Mouse (Mus musculus): ENCODE measurements around the gene H2-Q7. TPM values are rescaled to one million over a fixed set of nuclear protein-coding genes. Genes with fewer than 3 reads are reported as not detected.
"Not testable (repeated sequence)": the region's sequence is repeated elsewhere in the genome, so short reads cannot be mapped to it uniquely, and the experiment has no call there.

The H2-Q7 gene
- polyA plus RNA-seq, 1 experiment from 2014 or later: 5.9 TPM

GRCm38 (mm10) chr17:35458247-35458646 is 19.3 kb downstream of the H2-Q7 start:
- no CpG with 5 or more reads among the region's 1 CpGs for WGBS
- not testable (repeated sequence) for H3K4me2 ChIP-seq (ENCODE audit: low read depth, low read length); H3K9me3 ChIP-seq (replicated peaks; ENCODE audit: control insufficient read depth, low read length); ATAC-seq (replicated peaks; ENCODE audit: extremely low read depth, insufficient read depth, low FRiP score); H3K4me3 ChIP-seq (ENCODE audit: low read length); H3K4me1 ChIP-seq (ENCODE audit: control insufficient read depth, insufficient read depth, low read length); H3K27ac ChIP-seq (ENCODE audit: low read length); H3K9ac ChIP-seq (ENCODE audit: low read length); H3K36me3 ChIP-seq (ENCODE audit: control insufficient read depth, insufficient read depth); H3K27me3 ChIP-seq (ENCODE audit: control insufficient read depth, insufficient read depth, low read length)

DNA sequence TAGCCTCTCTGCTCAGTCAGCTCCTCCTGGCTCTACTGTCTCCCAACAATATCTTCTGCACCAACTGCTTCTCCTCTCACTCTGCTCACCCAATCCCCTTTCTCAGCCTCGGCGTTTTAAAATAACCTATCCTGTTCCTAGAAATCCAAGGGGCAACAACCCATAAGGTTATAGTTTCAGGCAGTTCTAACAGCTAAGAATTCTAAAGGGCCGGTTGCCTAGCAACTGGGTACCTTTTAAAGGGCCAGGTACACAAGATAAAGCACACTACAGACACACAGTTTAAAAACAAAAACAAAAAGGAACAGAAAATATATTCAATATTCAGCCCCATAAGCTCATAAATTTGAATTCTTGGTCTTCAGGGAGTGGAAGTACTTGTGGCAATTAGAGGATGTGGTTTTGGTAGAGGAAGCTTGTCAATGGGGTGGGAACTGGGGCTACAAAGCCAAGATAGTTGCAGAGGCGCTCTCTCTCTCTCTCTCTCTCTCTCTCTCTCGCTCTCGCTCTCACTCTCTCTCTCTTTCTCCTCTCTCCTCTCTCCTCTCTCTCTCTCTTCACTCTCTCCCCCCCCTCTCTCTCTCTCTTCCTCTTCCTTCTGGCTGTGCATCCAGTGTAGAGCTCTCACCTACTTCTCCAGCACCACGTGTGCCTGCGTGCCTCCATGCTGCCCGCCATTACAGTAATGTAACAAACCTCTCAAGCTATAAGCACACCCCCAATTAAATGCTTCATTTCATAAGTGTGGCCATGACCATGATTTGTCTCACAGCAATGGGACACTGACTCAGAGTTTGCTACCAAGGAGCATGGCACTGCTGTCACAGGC is 21.8 kb downstream of the H2-Q7 start:
- not testable (repeated sequence) for H3K4me1 ChIP-seq (ENCODE audit: control insufficient read depth, insufficient read depth, low read length); H3K4me2 ChIP-seq (ENCODE audit: low read depth, low read length); H3K27me3 ChIP-seq (ENCODE audit: control insufficient read depth, insufficient read depth, low read length); H3K27ac ChIP-seq (ENCODE audit: low read length); H3K4me3 ChIP-seq (ENCODE audit: low read length); H3K9me3 ChIP-seq (replicated peaks; ENCODE audit: control insufficient read depth, low read length); H3K36me3 ChIP-seq (ENCODE audit: control insufficient read depth, insufficient read depth); ATAC-seq (replicated peaks; ENCODE audit: extremely low read depth, insufficient read depth, low FRiP score); H3K9ac ChIP-seq (ENCODE audit: low read length)
- 59% methylated on average over 3 of the region's 9 CpGs for WGBS

DNA sequence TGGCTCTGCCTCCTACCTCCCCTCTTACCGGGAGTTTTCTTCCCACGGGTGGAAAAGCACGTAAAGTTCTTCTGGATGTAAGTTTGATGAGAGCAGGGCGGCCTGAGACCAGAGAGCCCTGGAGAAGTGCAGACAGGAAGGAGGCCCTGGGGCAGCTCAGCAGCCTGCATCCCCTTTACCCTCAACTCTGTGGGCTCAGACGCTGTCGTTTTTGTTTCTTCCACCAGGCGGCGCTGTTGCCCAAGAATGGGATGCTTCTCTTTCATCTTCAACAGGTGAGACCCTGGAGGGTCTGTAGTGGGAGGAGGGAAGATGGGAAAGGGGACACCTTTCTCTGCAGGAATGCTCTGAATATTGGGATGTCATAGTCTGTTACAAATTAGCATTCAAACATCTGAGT is 26.7 kb downstream of the H2-Q7 start:
- not testable (repeated sequence) for H3K4me3 ChIP-seq (ENCODE audit: low read length); H3K9me3 ChIP-seq (replicated peaks; ENCODE audit: control insufficient read depth, low read length); H3K4me2 ChIP-seq (ENCODE audit: low read depth, low read length); H3K4me1 ChIP-seq (ENCODE audit: control insufficient read depth, insufficient read depth, low read length); H3K9ac ChIP-seq (ENCODE audit: low read length); H3K36me3 ChIP-seq (ENCODE audit: control insufficient read depth, insufficient read depth); H3K27ac ChIP-seq (ENCODE audit: low read length); ATAC-seq (replicated peaks; ENCODE audit: extremely low read depth, insufficient read depth, low FRiP score)
- peaks cover 23% of the 10 kb centered on the region for H3K27me3 ChIP-seq (ENCODE audit: control insufficient read depth, insufficient read depth, low read length)
- WGBS: 6% methylated on average over 8 of the region's 8 CpGs

GRCm38 (mm10) chr17:35468936-35469335 is 30.0 kb downstream of the H2-Q7 start:
- not testable (repeated sequence) for H3K4me1 ChIP-seq (ENCODE audit: control insufficient read depth, insufficient read depth, low read length); H3K9ac ChIP-seq (ENCODE audit: low read length); ATAC-seq (replicated peaks; ENCODE audit: extremely low read depth, insufficient read depth, low FRiP score); H3K9me3 ChIP-seq (replicated peaks; ENCODE audit: control insufficient read depth, low read length); H3K4me2 ChIP-seq (ENCODE audit: low read depth, low read length); H3K4me3 ChIP-seq (ENCODE audit: low read length); H3K27ac ChIP-seq (ENCODE audit: low read length); H3K36me3 ChIP-seq (ENCODE audit: control insufficient read depth, insufficient read depth)
- 28% methylated on average over 3 of the region's 3 CpGs for WGBS
- H3K27me3 ChIP-seq (ENCODE audit: control insufficient read depth, insufficient read depth, low read length): peaks cover 32% of the 10 kb centered on the region

GRCm38 (mm10) chr17:35469842-35470751 is 31.1 kb downstream of the H2-Q7 start, which contains the start of gene H2-Q10:
Gene H2-Q10, plus strand, starts transcription at chr17:35470089.
- Histone ChIP-seq H3K4me2 (ENCODE audit: low read depth, low read length) (peak within 1 kb of the TSS; percentile 91), H3K9me3 (replicated peaks; ENCODE audit: control insufficient read depth, low read length) (no peaks in the 10 kb centered on the region), H3K4me3 (ENCODE audit: low read length) (peak within 1 kb of the TSS; percentile 57), H3K27me3 (ENCODE audit: control insufficient read depth, insufficient read depth, low read length) (peaks cover 29% of the 10 kb centered on the region), H3K9ac (ENCODE audit: low read length) (peak within 1 kb of the TSS; percentile 29), H3K27ac (ENCODE audit: low read length) (no peak within 1 kb of the TSS), H3K36me3 (ENCODE audit: control insufficient read depth, insufficient read depth) (no peaks in the 10 kb centered on the region), H3K4me1 (ENCODE audit: control insufficient read depth, insufficient read depth, low read length) (peaks cover 8% of the 10 kb centered on the region; the same call in 1 of the 2 replicates)
- no peak for ATAC-seq (replicated peaks; ENCODE audit: extremely low read depth, insufficient read depth, low FRiP score)
- 2% methylated on average over 79 of the region's 80 CpGs for WGBS

GRCm38 (mm10) chr17:35484066-35484465 is 45.1 kb downstream of the H2-Q7 start:
- H3K4me2 ChIP-seq (ENCODE audit: low read depth, low read length): no peak overlapping the region
- ATAC-seq (replicated peaks; ENCODE audit: extremely low read depth, insufficient read depth, low FRiP score): no peak
- H3K4me3 ChIP-seq (ENCODE audit: low read length): no peak overlapping the region
- no peak overlapping the region for H3K27ac ChIP-seq (ENCODE audit: low read length)
- no peaks in the 10 kb centered on the region for H3K27me3 ChIP-seq (ENCODE audit: control insufficient read depth, insufficient read depth, low read length)
- H3K9me3 ChIP-seq (replicated peaks; ENCODE audit: control insufficient read depth, low read length): no peaks in the 10 kb centered on the region
- 2% methylated on average over 9 of the region's 9 CpGs for WGBS
- no peak overlapping the region for H3K9ac ChIP-seq (ENCODE audit: low read length)
- H3K36me3 ChIP-seq (ENCODE audit: control insufficient read depth, insufficient read depth): no peaks in the 10 kb centered on the region
- H3K4me1 ChIP-seq (ENCODE audit: control insufficient read depth, insufficient read depth, low read length): no peaks in the 10 kb centered on the region

DNA sequence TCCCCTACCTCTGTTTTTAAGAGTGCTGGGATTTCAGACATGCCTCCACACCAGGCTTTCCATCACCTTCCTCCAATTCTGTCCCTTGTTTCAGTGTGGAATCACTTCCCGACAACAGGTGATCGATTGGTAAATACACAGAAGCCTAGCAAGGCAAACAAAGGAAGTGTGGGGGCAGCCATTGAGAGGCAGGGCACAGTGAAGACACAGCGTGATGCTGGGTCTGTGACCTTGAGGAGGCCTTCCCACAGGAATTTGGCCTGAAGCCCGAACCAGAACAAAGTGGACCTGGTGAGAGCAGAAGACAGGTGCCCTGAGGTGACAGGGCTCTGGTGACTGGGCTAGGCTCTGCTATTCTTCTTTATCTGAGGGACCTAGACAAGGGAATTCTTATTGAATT is 46.7 kb downstream of the H2-Q7 start:
- H3K36me3 ChIP-seq (ENCODE audit: control insufficient read depth, insufficient read depth): no peaks in the 10 kb centered on the region
- ATAC-seq (replicated peaks; ENCODE audit: extremely low read depth, insufficient read depth, low FRiP score): 0 out of 2 replicates have a peak, but pooled peaks have one; percentile 55
- H3K4me1 ChIP-seq (ENCODE audit: control insufficient read depth, insufficient read depth, low read length): no peaks in the 10 kb centered on the region
- no peaks in the 10 kb centered on the region for H3K9me3 ChIP-seq (replicated peaks; ENCODE audit: control insufficient read depth, low read length)
- no peaks in the 10 kb centered on the region for H3K27me3 ChIP-seq (ENCODE audit: control insufficient read depth, insufficient read depth, low read length)
- no peak overlapping the region for H3K9ac ChIP-seq (ENCODE audit: low read length)
- H3K27ac ChIP-seq (ENCODE audit: low read length): peak overlapping the region; percentile 46
- H3K4me2 ChIP-seq (ENCODE audit: low read depth, low read length): no peak overlapping the region
- no peak overlapping the region for H3K4me3 ChIP-seq (ENCODE audit: low read length)
- WGBS: 27% methylated on average over 4 of the region's 4 CpGs

DNA sequence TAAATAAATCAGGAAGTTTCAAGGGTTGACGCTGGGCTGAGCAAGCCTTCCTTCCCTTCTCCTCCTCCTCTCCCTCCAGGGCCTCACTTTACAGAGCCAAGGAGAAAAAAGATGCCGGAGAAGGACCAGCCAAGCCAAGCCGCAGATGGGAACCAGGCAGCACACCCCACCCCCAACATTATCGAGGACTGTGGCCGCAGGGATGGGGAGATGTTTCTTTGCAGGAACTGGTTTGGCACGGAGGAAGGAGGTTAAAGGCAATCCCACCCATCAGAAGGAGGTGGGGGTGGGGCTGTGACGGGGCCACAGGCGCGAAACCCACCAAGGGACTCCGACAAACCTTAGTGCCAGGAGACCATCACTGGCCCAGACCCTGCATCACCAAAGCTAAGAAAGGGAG is 47.8 kb downstream of the H2-Q7 start:
- 54% methylated on average over 10 of the region's 10 CpGs for WGBS
- Histone ChIP-seq H3K4me2 (ENCODE audit: low read depth, low read length) (no peak overlapping the region), H3K27ac (ENCODE audit: low read length) (no peak overlapping the region), H3K4me3 (ENCODE audit: low read length) (no peak overlapping the region), H3K9ac (ENCODE audit: low read length) (no peak overlapping the region), H3K9me3 (replicated peaks; ENCODE audit: control insufficient read depth, low read length) (no peaks in the 10 kb centered on the region), H3K36me3 (ENCODE audit: control insufficient read depth, insufficient read depth) (no peaks in the 10 kb centered on the region), H3K27me3 (ENCODE audit: control insufficient read depth, insufficient read depth, low read length) (no peaks in the 10 kb centered on the region), H3K4me1 (ENCODE audit: control insufficient read depth, insufficient read depth, low read length) (no peaks in the 10 kb centered on the region)
- no peak for ATAC-seq (replicated peaks; ENCODE audit: extremely low read depth, insufficient read depth, low FRiP score)

GRCm38 (mm10) chr17:35488041-35488440 is 49.1 kb downstream of the H2-Q7 start:
- Histone ChIP-seq H3K4me2 (ENCODE audit: low read depth, low read length) (no peak overlapping the region), H3K9me3 (replicated peaks; ENCODE audit: control insufficient read depth, low read length) (no peaks in the 10 kb centered on the region), H3K36me3 (ENCODE audit: control insufficient read depth, insufficient read depth) (no peaks in the 10 kb centered on the region), H3K4me3 (ENCODE audit: low read length) (no peak overlapping the region), H3K4me1 (ENCODE audit: control insufficient read depth, insufficient read depth, low read length) (no peaks in the 10 kb centered on the region), H3K9ac (ENCODE audit: low read length) (no peak overlapping the region), H3K27ac (ENCODE audit: low read length) (no peak overlapping the region), H3K27me3 (ENCODE audit: control insufficient read depth, insufficient read depth, low read length) (no peaks in the 10 kb centered on the region)
- ATAC-seq (replicated peaks; ENCODE audit: extremely low read depth, insufficient read depth, low FRiP score): no peak
- 91% methylated on average over 2 of the region's 2 CpGs for WGBS

Data from heart, embryonic 16.5 days (tissue).